Mouse (Mus musculus) embryonic fibroblast, embryonic 13.5 days (primary cell): ENCODE results near the gene Rmdn3. TPM values are rescaled to one million over a fixed set of nuclear protein-coding genes. Genes with fewer than 3 reads are reported as not detected.
A peak's percentile ranks its signal among the peaks of the same experiment; 100 is the strongest.

Source experiments
- H3K27ac ChIP-seq: 2 replicates; pipeline ENCODE4 v1.5.1; 2012; ENCODE audit warnings: low read length, control low read depth, inconsistent platforms; ENCODE audit not compliant: insufficient read depth
- H3K4me1 ChIP-seq: 2 replicates; pipeline ENCODE4 v1.6.1; 2011; ENCODE audit warnings: low read length; ENCODE audit not compliant: control insufficient read depth, insufficient read depth
- H3K4me3 ChIP-seq: 2 replicates; pipeline ENCODE4 v1.5.1; 2011; ENCODE audit warnings: mild to moderate bottlenecking, control low read depth, low read length; ENCODE audit not compliant: insufficient read depth
- CTCF ChIP-seq: IDR thresholded peaks from 2 replicates; pipeline ENCODE4 v1.5.1; 2011; ENCODE audit warnings: mild to moderate bottlenecking, control low read depth, low read length, moderate library complexity, borderline replicate concordance; ENCODE audit not compliant: insufficient read depth
- POLR2A ChIP-seq: IDR thresholded peaks from 2 replicates; pipeline ENCODE4 v1.6.1; 2011; ENCODE audit warnings: low read depth, mild to moderate bottlenecking, control low read depth, low read length, moderate library complexity
- polyA plus RNA-seq: library from polyadenylated mRNA; stranded (reverse); fragments of >200 nt; gene quantifications from 2 replicates; pipeline ENCODE4 v1.2.4, GENCODE M21; 2011; ENCODE audit warnings: low read depth; ENCODE audit not compliant: missing spikeins, insufficient read length

Gene Rmdn3
- polyA plus RNA-seq, 1 experiment: 18.9 TPM

GRCm38 (mm10) chr2:119189029-119189710 lies 32.3 kb upstream of the Rmdn3 start:
- Histone ChIP-seq H3K4me3 (peak overlapping the region; percentile 10; the same call in 1 of the 2 replicates), H3K4me1 (no peaks in the 10 kb centered on the region), H3K27ac (no peak overlapping the region)
- TF ChIP-seq CTCF: peak; percentile 89
- no peak for TF ChIP-seq POLR2A

GRCm38 (mm10) chr2:119182914-119183313 lies 26.1 kb upstream of the Rmdn3 start:
- Histone ChIP-seq H3K4me3 (no peak overlapping the region), H3K4me1 (no peaks in the 10 kb centered on the region), H3K27ac (no peak overlapping the region)
- TF ChIP-seq POLR2A (no peak), CTCF (no peak)

- peaks cover 6% of the 10 kb centered on the region for H3K4me1 ChIP-seq
- no peak overlapping the region for H3K27ac ChIP-seq
- TF ChIP-seq CTCF: no peak
- TF ChIP-seq POLR2A: no peak
Observed at GRCm38 (mm10) chr2:119177384-119177939, 20.6 kb upstream of the Rmdn3 start.

DNA sequence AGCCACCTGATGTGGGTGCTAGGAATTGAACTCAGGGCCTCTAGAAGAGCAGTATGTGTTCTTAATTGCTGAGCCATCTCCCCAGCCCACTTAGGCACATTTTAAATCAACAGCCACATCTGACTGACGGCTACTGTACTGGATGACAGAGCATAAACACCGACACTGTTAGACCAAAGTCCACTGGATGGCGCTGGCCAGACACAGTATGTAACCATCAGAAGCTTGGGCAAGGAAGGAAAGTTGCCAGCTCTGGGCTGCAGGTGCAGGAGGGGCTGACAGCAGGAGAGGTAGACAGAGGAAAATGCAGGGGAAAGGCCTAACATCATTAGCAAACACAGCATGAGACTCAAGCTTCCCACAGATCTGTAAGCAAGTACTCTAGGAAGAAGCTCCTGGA lies 19.9 kb upstream of the Rmdn3 start:
- no peak overlapping the region for H3K27ac ChIP-seq
- no peak for TF ChIP-seq CTCF
- no peak for TF ChIP-seq POLR2A
- H3K4me1 ChIP-seq: peaks cover 11% of the 10 kb centered on the region
- H3K4me3 ChIP-seq: no peak overlapping the region

More at GRCm38 (mm10) chr2:119177384-119177939, 20.6 kb upstream of the Rmdn3 start:
- no peak overlapping the region for H3K4me3 ChIP-seq

DNA sequence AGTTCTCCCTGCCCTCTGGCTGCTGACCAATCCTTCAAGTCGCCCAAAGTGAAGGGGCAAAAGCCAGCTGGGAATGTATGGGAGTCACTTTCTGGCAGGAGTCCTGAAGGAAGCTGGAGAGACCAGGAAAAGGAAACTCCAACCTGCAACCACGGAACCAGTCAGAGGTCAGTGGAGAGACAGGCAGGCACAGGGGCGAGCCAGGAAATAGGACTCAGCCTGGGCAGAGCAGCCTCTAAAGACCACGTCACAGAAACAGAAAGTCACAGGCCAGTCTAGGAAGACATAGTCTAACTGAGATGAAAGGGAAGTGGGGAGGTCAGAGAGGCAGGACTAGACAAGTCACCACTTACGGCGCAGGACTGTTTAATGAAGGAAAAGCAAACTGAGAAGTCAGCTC lies 18.8 kb upstream of the Rmdn3 start:
- Histone ChIP-seq H3K4me1 (peaks cover 13% of the 10 kb centered on the region), H3K4me3 (no peak overlapping the region), H3K27ac (no peak overlapping the region)
- TF ChIP-seq POLR2A: no peak
- TF ChIP-seq CTCF: no peak

GRCm38 (mm10) chr2:119174866-119175265 lies 18.0 kb upstream of the Rmdn3 start:
- no peak for TF ChIP-seq POLR2A
- no peak for TF ChIP-seq CTCF
- no peak overlapping the region for H3K4me3 ChIP-seq
- peaks cover 13% of the 10 kb centered on the region for H3K4me1 ChIP-seq
- H3K27ac ChIP-seq: peak overlapping the region; percentile 29; the same call in 1 of the 2 replicates

GRCm38 (mm10) chr2:119173991-119174651 lies 17.3 kb upstream of the Rmdn3 start, which contains the start of gene Gm14137:
Gene Gm14137 (plus strand): TSS chr2:119174509.
- TF ChIP-seq POLR2A (no peak), CTCF (no peak)
- H3K27ac ChIP-seq: peak within 1 kb of the TSS; percentile 34
- H3K4me3 ChIP-seq: no peak within 1 kb of the TSS

GRCm38 (mm10) chr2:119172862-119173576 lies 16.2 kb upstream of the Rmdn3 start:
- Histone ChIP-seq H3K4me3 (no peak overlapping the region), H3K27ac (peak overlapping the region; percentile 24; the same call in 1 of the 2 replicates), H3K4me1 (peaks cover 13% of the 10 kb centered on the region)
- TF ChIP-seq POLR2A: no peak
- no peak for TF ChIP-seq CTCF

More at GRCm38 (mm10) chr2:119173991-119174651, 17.3 kb upstream of the Rmdn3 start, which contains the start of gene Gm14137:
- peaks cover 13% of the 10 kb centered on the region for H3K4me1 ChIP-seq

GRCm38 (mm10) chr2:119172446-119172845 lies 15.6 kb upstream of the Rmdn3 start:
- TF ChIP-seq POLR2A: no peak
- no peak for TF ChIP-seq CTCF
- H3K4me3 ChIP-seq: no peak overlapping the region
- peaks cover 13% of the 10 kb centered on the region for H3K4me1 ChIP-seq
- no peak overlapping the region for H3K27ac ChIP-seq
